Comparison of ENCODE assay signal across 12 mouse cellular contexts in the genomic region with DNA sequence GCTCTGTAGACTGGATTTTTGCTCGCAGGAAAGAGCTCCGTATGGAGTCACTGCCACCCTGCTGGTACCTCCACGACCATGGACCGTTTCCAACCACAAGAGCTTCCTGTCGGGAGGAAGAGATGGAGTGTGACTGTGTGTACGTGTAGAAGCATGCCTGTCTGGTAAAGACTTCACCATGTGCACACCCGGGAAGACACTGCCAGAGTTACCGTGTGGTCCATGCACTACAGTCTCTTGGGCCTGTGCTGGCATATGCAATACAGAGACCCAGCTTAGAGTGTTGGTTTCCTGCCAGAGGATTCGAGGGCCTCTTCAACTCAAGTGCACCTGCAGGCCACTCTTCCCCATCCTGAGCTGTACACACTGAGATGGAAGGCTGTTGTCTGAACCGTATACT. TPM values are rescaled to one million over a fixed set of nuclear protein-coding genes. Genes with fewer than 3 reads are reported as not detected.
DNase-seq lines count a peak whose midpoint lies in the region; ATAC-seq and TF ChIP-seq lines count a peak whose summit lies in the region.
"Had no signal": no experiment of that assay in that cellular context is flagged by ENCODE, and none has a peak within 500 bp of the region (broad histone marks: within the 10 kb centered on the region; RNA-seq: fewer than 3 reads in every experiment).

No protein-coding gene starts in this region.

- 47% methylated on average over 10 of the region's 10 CpGs for WGBS in embryonic facial prominence, embryonic 14.5 days
- WGBS in embryonic facial prominence, embryonic 10.5 days: 89% methylated on average over 10 of the region's 10 CpGs
- 80% methylated on average over 10 of the region's 10 CpGs for WGBS in midbrain, postnatal 0 days
- 87% methylated on average over 10 of the region's 10 CpGs for WGBS in midbrain, embryonic 14.5 days
- 47% methylated on average over 10 of the region's 10 CpGs for WGBS in lung, postnatal 0 days

- H3K27ac ChIP-seq in embryonic facial prominence, embryonic 14.5 days (replicated peaks; ENCODE audit: low read depth, low read length): no peak overlapping the region
- no peak overlapping the region for H3K27ac ChIP-seq in embryonic facial prominence, embryonic 10.5 days (replicated peaks)
- H3K27ac ChIP-seq in midbrain, postnatal 0 days (ENCODE audit: low read depth, low read length): no peak overlapping the region
- H3K27ac ChIP-seq in midbrain, embryonic 14.5 days (replicated peaks; ENCODE audit: low read depth, low read length): no peak overlapping the region
- H3K27ac ChIP-seq in lung, postnatal 0 days (ENCODE audit: low read length): no peak overlapping the region
- H3K27ac ChIP-seq: liver, embryonic 13.5 days had no signal

- no peak for TF ChIP-seq EP300 in lung, postnatal 0 days (IDR thresholded peaks at IDR 0.05)

- peak; percentile 54; the same call in 1 of the 2 replicates for ATAC-seq in embryonic facial prominence, embryonic 14.5 days (ENCODE audit: low read depth)
- ATAC-seq in midbrain, postnatal 0 days (ENCODE audit: low FRiP score): no peak
- ATAC-seq in midbrain, embryonic 14.5 days (ENCODE audit: low FRiP score, low TSS enrichment): no peak
- ATAC-seq in lung, postnatal 0 days: peak; percentile 90
- ATAC-seq: midbrain, embryonic 16.5 days had no signal

- peaks cover 41% of the 10 kb centered on the region for H3K4me1 ChIP-seq in embryonic facial prominence, embryonic 14.5 days (ENCODE audit: control insufficient read depth, insufficient read depth, low read length)
- peaks cover 34% of the 10 kb centered on the region for H3K4me1 ChIP-seq in embryonic facial prominence, embryonic 10.5 days
- peaks cover 8% of the 10 kb centered on the region for H3K4me1 ChIP-seq in midbrain, postnatal 0 days (ENCODE audit: insufficient read depth, low read length)
- H3K4me1 ChIP-seq in midbrain, embryonic 14.5 days (ENCODE audit: control insufficient read depth, insufficient read depth, low read length): 0 out of 2 replicates have a peak, but pooled peaks cover 4% of the 10 kb centered on the region
- H3K4me1 ChIP-seq in lung, postnatal 0 days (ENCODE audit: insufficient read depth, low read depth, low read length): no peaks in the 10 kb centered on the region

- TF ChIP-seq CTCF in midbrain, postnatal 0 days (IDR thresholded peaks at IDR 0.05): no peak
- TF ChIP-seq CTCF in lung, postnatal 0 days (IDR thresholded peaks at IDR 0.05): no peak

- DNase-seq in embryonic facial prominence, embryonic 14.5 days (ENCODE audit: low spot score): peak; percentile 36
- no peak for DNase-seq in embryonic facial prominence, embryonic 10.5 days (ENCODE audit: low spot score)
- peak; percentile 23 for DNase-seq in midbrain, postnatal 0 days (ENCODE audit: low spot score)
- no peak for DNase-seq in midbrain, embryonic 14.5 days
- DNase-seq in lung, postnatal 0 days (ENCODE audit: low spot score): peak; percentile 74
- DNase-seq in thymus, postnatal 4 days: peak; percentile 55
- DNase-seq in MN1 (ENCODE audit: low spot score): no peak
- DNase-seq in frontal cortex, adult 2 months (ENCODE audit: extremely low spot score in 1 of 2, low spot score in 1 of 2): no peak
- DNase-seq: adrenal gland, postnatal 14 days; kidney, adult 11 months; liver, embryonic 13.5 days had no signal

- no peak overlapping the region for H3K4me3 ChIP-seq in embryonic facial prominence, embryonic 14.5 days (ENCODE audit: low read depth, low read length)
- no peak overlapping the region for H3K4me3 ChIP-seq in embryonic facial prominence, embryonic 10.5 days
- no peak overlapping the region for H3K4me3 ChIP-seq in midbrain, postnatal 0 days (ENCODE audit: low read depth, low read length)
- no peak overlapping the region for H3K4me3 ChIP-seq in midbrain, embryonic 14.5 days (replicated peaks; ENCODE audit: low read depth, low read length)
- no peak overlapping the region for H3K4me3 ChIP-seq in lung, postnatal 0 days (ENCODE audit: low read depth, low read length)
- H3K4me3 ChIP-seq: liver, embryonic 13.5 days had no signal

- no peaks in the 10 kb centered on the region for H3K36me3 ChIP-seq in embryonic facial prominence, embryonic 14.5 days (ENCODE audit: control insufficient read depth, insufficient read depth, low read length)
- H3K36me3 ChIP-seq in embryonic facial prominence, embryonic 10.5 days (replicated peaks): no peaks in the 10 kb centered on the region
- no peaks in the 10 kb centered on the region for H3K36me3 ChIP-seq in midbrain, postnatal 0 days (ENCODE audit: insufficient read depth, low read length)
- H3K36me3 ChIP-seq in midbrain, embryonic 14.5 days (ENCODE audit: control insufficient read depth, insufficient read depth, low read length): no peaks in the 10 kb centered on the region
- H3K36me3 ChIP-seq in lung, postnatal 0 days (ENCODE audit: insufficient read depth, low read length): no peaks in the 10 kb centered on the region
- H3K36me3 ChIP-seq: liver, embryonic 13.5 days had no signal

- H3K9me3 ChIP-seq in embryonic facial prominence, embryonic 14.5 days (ENCODE audit: control insufficient read depth, low read length): no peaks in the 10 kb centered on the region
- H3K9me3 ChIP-seq in embryonic facial prominence, embryonic 10.5 days: no peaks in the 10 kb centered on the region
- no peaks in the 10 kb centered on the region for H3K9me3 ChIP-seq in midbrain, postnatal 0 days (ENCODE audit: low read length)
- no peaks in the 10 kb centered on the region for H3K9me3 ChIP-seq in midbrain, embryonic 14.5 days (ENCODE audit: control insufficient read depth, low read length)
- H3K9me3 ChIP-seq in lung, postnatal 0 days (ENCODE audit: low read length): no peaks in the 10 kb centered on the region
- H3K9me3 ChIP-seq: liver, embryonic 13.5 days had no signal

- no peak overlapping the region for H3K4me2 ChIP-seq in embryonic facial prominence, embryonic 14.5 days (ENCODE audit: low read depth, low read length)
- H3K4me2 ChIP-seq in midbrain, postnatal 0 days (ENCODE audit: low read depth, low read length, poor library complexity, severe bottlenecking): no peak overlapping the region
- H3K4me2 ChIP-seq in midbrain, embryonic 14.5 days (ENCODE audit: low read length): no peak overlapping the region
- no peak overlapping the region for H3K4me2 ChIP-seq in lung, postnatal 0 days (replicated peaks; ENCODE audit: low read depth, low read length)
- H3K4me2 ChIP-seq: liver, embryonic 13.5 days had no signal

- H3K27me3 ChIP-seq in embryonic facial prominence, embryonic 14.5 days (replicated peaks; ENCODE audit: control insufficient read depth, insufficient read depth, low read length): no peaks in the 10 kb centered on the region
- H3K27me3 ChIP-seq in embryonic facial prominence, embryonic 10.5 days (replicated peaks; ENCODE audit: low read depth, poor library complexity, severe bottlenecking): no peaks in the 10 kb centered on the region
- H3K27me3 ChIP-seq in midbrain, postnatal 0 days (ENCODE audit: insufficient read depth, low read length): no peaks in the 10 kb centered on the region
- no peaks in the 10 kb centered on the region for H3K27me3 ChIP-seq in midbrain, embryonic 14.5 days (ENCODE audit: control insufficient read depth, insufficient read depth, low read length)
- H3K27me3 ChIP-seq in lung, postnatal 0 days (replicated peaks; ENCODE audit: insufficient read depth, low read length): no peaks in the 10 kb centered on the region
- H3K27me3 ChIP-seq: liver, embryonic 13.5 days had no signal

- H3K9ac ChIP-seq in embryonic facial prominence, embryonic 14.5 days (ENCODE audit: low read depth, low read length): no peak overlapping the region
- no peak overlapping the region for H3K9ac ChIP-seq in midbrain, postnatal 0 days (replicated peaks; ENCODE audit: low read length, poor library complexity, severe bottlenecking)
- H3K9ac ChIP-seq in midbrain, embryonic 14.5 days (replicated peaks; ENCODE audit: low read length): no peak overlapping the region
- H3K9ac ChIP-seq in lung, postnatal 0 days (replicated peaks; ENCODE audit: low read depth): no peak overlapping the region
- H3K9ac ChIP-seq: liver, embryonic 13.5 days had no signal

RNA-seq across cellular contexts. Expression of a gene that starts 41.8 kb away (rescaled TPM):
- 14.2 and 14.5 TPM in 2 replicates for polyA plus RNA-seq in embryonic facial prominence, embryonic 14.5 days (2014; fragmentation: Nextera tagmentation; extraction: Ambion mirVana)
- polyA plus RNA-seq in embryonic facial prominence, embryonic 10.5 days (2016; fragmentation: Nextera tagmentation; extraction: Ambion mirVana): 9.9 and 13.1 TPM in 2 replicates
- total RNA-seq in midbrain, postnatal 0 days (2014; rRNA removed): 21.8 and 22.0 TPM in 2 replicates
- polyA plus RNA-seq in midbrain, postnatal 0 days (2015; fragmentation: Nextera tagmentation; extraction: Ambion mirVana): 7.4 and 7.6 TPM in 2 replicates
- 8.3 and 10.2 TPM in 2 replicates for polyA plus RNA-seq in midbrain, embryonic 14.5 days (2014; fragmentation: Nextera tagmentation; extraction: Ambion mirVana)
- polyA plus RNA-seq in lung, postnatal 0 days (2015; fragmentation: Nextera tagmentation; extraction: Ambion mirVana): 3.6 and 4.5 TPM in 2 replicates
- 12.0 TPM in 2 replicates for polyA plus RNA-seq in frontal cortex, adult 2 months (2012; rRNA removed)

Comparison
In these comparisons a context has a peak if more than half of its experiments do, and no peak if none do; other contexts are left out.
1. DNase-seq: peak in embryonic facial prominence, embryonic 14.5 days (single experiment), midbrain, postnatal 0 days (single experiment), lung, postnatal 0 days (single experiment) and thymus, postnatal 4 days (single experiment); none in embryonic facial prominence, embryonic 10.5 days (single experiment), midbrain, embryonic 14.5 days (single experiment), MN1 (single experiment) and frontal cortex, adult 2 months (0 of 2).
2. ATAC-seq: peak in embryonic facial prominence, embryonic 14.5 days (single experiment) and lung, postnatal 0 days (single experiment); none in midbrain, postnatal 0 days (single experiment) and midbrain, embryonic 14.5 days (single experiment).